Mouse (Mus musculus) lung, embryonic 16.5 days (tissue): ENCODE measurements around the gene Derl3. TPM values are rescaled to one million over a fixed set of nuclear protein-coding genes. Genes with fewer than 3 reads are reported as not detected.
A peak's percentile ranks its signal among the peaks of the same experiment; 100 is the strongest.

ENCODE experiments used
- ATAC-seq: fragments of 200-750 bp; cut with Nextera tagmentation; 2 replicates; pipeline ENCODE4 v1.8.0; 2017; ENCODE audit warnings: low read depth, mild to moderate bottlenecking, moderate library complexity
- H3K27ac ChIP-seq: fragments of 300-500 bp; sonication (generic); 2 replicates; pipeline ENCODE4 v1.5.1; 2014; ENCODE audit warnings: mild to moderate bottlenecking, control low read depth, low read length
- H3K27me3 ChIP-seq: fragments of 300-500 bp; sonication (generic); 2 replicates; pipeline ENCODE4 v1.6.1; 2014; ENCODE audit warnings: low read depth, low read length, mixed read lengths; ENCODE audit not compliant: control insufficient read depth, insufficient read depth
- H3K36me3 ChIP-seq: fragments of 300-500 bp; sonication (generic); 2 replicates; pipeline ENCODE4 v1.6.1; 2014; ENCODE audit warnings: low read length; ENCODE audit not compliant: control insufficient read depth, insufficient read depth
- H3K4me1 ChIP-seq: fragments of 300-500 bp; sonication (generic); replicated peaks from 2 replicates; pipeline ENCODE4 v1.6.1; 2014; ENCODE audit warnings: low read length, mixed read lengths; ENCODE audit not compliant: control insufficient read depth, insufficient read depth
- H3K4me2 ChIP-seq: fragments of 300-500 bp; sonication (generic); 2 replicates; pipeline ENCODE4 v1.6.1; 2014; ENCODE audit warnings: low read depth, low read length, control low read depth
- H3K4me3 ChIP-seq: fragments of 300-500 bp; sonication (generic); 2 replicates; pipeline ENCODE4 v1.5.1; 2014; ENCODE audit warnings: mild to moderate bottlenecking, low read length, control low read depth
- H3K9ac ChIP-seq: fragments of 300-500 bp; sonication (generic); 2 replicates; pipeline ENCODE4 v1.6.1; 2014; ENCODE audit warnings: low read length, control low read depth
- H3K9me3 ChIP-seq: fragments of 300-500 bp; sonication (generic); 2 replicates; pipeline ENCODE4 v1.6.1; 2016; ENCODE audit warnings: low read length; ENCODE audit not compliant: control insufficient read depth
- WGBS: fragments of 180-500 bp; shearing (Covaris S2); extraction: QIAGEN DNeasy Blood & Tissue Kit; methylation state at CpG from one replicate; pipeline ENCODE4 v1.1.7; 2014; 5-methylcytosine and 5-hydroxymethylcytosine counted together
- polyA plus RNA-seq: library from polyadenylated mRNA; unstranded; fragments of >200 nt; fragmentation: Nextera tagmentation; extraction: Ambion mirVana; gene quantifications from 2 replicates; pipeline ENCODE4 v1.2.1, GENCODE M21; 2015

Derl3 gene
- polyA plus RNA-seq, 1 experiment from 2014 or later = 2.3 TPM

- Histone ChIP-seq H3K4me3 (no peak overlapping the region), H3K27me3 (no peaks in the 10 kb centered on the region), H3K4me1 (peaks cover 21% of the 10 kb centered on the region), H3K9ac (no peak overlapping the region), H3K4me2 (no peak overlapping the region), H3K36me3 (peaks cover 6% of the 10 kb centered on the region), H3K9me3 (no peaks in the 10 kb centered on the region), H3K27ac (no peak overlapping the region)
- ATAC-seq = no peak
- whole genome bisulfite sequencing = 75% methylated on average over 5 of the region's 5 CpGs
Observed at GRCm38 (mm10) chr10:75861587-75861986, 31.6 kb upstream of the Derl3 start.

- peaks cover 7% of the 10 kb centered on the region for H3K4me1 ChIP-seq
- H3K27me3 ChIP-seq = no peaks in the 10 kb centered on the region
- peak overlapping the region; percentile 52; the same call in 1 of the 2 replicates for H3K9ac ChIP-seq
- no peaks in the 10 kb centered on the region for H3K9me3 ChIP-seq
- ATAC-seq = no peak
- H3K4me3 ChIP-seq = peak overlapping the region; percentile 46
- peak overlapping the region; percentile 74 for H3K4me2 ChIP-seq
- 35% methylated on average over 10 of the region's 10 CpGs for WGBS
- no peaks in the 10 kb centered on the region for H3K36me3 ChIP-seq
- H3K27ac ChIP-seq = no peak overlapping the region
Observed at GRCm38 (mm10) chr10:75872025-75872914, 20.9 kb upstream of the Derl3 start.

DNA sequence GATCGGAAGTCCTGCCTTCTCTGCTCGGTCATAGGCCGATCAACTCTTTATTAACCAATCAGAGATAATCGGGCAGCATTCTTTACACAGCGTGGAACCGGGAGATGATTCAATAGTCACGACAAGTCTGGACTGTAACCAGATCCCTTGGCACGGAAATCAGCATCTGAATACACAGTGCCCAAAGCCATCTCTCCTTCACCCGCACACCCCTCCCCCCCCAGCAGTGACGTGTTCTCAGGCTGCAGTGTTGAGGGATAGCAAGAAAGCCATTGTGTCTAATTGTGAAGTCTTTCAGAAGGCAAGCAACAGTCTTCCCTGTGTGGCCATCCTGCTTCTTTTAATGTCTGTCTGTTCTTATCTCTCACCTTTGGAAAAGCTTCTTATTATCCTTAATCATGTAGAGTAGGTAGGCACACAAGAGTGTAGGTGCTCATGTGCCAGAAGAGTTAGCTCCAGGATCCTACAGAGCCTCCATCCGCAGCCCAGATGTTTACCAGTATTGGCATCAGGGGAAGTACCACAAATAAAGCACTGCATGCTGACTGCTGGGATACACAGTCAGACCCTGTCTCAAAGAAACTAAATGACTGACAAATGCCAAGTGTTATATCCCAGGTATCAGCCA, 20.2 kb upstream of the Derl3 start:
- peak; percentile 98 for ATAC-seq
- H3K9me3 ChIP-seq = no peaks in the 10 kb centered on the region
- peak overlapping the region; percentile 46 for H3K4me3 ChIP-seq
- no peaks in the 10 kb centered on the region for H3K36me3 ChIP-seq
- H3K4me1 ChIP-seq = peaks cover 7% of the 10 kb centered on the region
- peak overlapping the region; percentile 60 for H3K9ac ChIP-seq
- 2% methylated on average over 11 of the region's 11 CpGs for WGBS
- H3K27ac ChIP-seq = 0 out of 2 replicates have a peak overlapping the region, but pooled peaks have one; percentile 12
- H3K4me2 ChIP-seq = peak overlapping the region; percentile 74
- H3K27me3 ChIP-seq = no peaks in the 10 kb centered on the region

DNA sequence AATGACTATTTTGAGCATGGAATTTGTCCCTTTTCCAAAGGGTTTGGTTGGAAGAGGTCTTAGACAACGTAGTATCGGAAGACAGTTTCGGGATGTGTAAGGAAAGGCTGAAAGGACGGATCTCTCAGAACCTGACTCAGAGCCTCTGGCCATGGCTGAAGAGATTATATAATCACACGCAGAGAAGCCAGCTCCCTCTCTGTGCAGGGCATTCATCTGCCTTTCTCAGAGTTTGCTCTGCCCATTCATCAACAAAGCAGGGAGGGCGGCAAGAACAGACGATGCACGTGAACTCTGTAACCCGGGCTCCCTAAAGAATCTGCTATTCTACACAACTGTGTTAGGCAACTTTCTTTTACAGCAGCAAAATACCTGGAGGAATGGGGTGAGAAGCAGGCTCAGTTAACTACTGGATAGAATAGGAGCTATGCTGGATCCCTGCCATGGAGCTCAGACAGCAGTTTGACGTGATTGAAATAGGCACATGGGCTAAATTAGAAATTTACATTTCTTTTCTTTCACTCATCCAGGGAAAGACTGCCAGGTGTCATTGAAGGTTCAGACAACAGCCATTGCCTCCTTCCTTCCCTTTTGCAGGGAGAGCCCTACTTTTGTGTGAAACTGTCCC, 19.6 kb upstream of the Derl3 start:
- H3K27me3 ChIP-seq = no peaks in the 10 kb centered on the region
- H3K4me3 ChIP-seq = peak overlapping the region; percentile 46; the same call in 1 of the 2 replicates
- peak overlapping the region; percentile 60; the same call in 1 of the 2 replicates for H3K9ac ChIP-seq
- H3K27ac ChIP-seq = no peak overlapping the region
- no peak for ATAC-seq
- no peaks in the 10 kb centered on the region for H3K36me3 ChIP-seq
- H3K4me1 ChIP-seq = peaks cover 7% of the 10 kb centered on the region
- peak overlapping the region; percentile 74 for H3K4me2 ChIP-seq
- H3K9me3 ChIP-seq = no peaks in the 10 kb centered on the region
- 31% methylated on average over 10 of the region's 10 CpGs for WGBS

DNA sequence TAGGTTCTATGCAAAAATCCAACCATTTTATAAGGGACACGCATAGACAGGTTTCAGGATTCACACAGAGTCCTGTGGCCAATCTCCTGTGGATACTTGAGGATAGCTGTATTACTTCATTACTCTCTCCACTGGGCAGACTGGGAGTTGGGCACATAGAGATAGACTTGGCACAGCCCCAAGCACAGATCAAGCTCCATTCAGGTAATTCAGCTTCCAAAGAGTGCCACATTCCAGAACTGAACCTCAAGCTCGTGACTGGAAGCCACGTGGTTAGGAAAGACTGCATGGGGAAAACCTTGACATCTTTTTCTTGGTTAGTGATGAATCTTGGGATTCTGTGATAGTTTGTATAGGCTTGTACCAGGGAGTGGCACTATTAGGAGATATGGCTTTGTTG, 14.4 kb upstream of the Derl3 start:
- Histone ChIP-seq H3K4me2 (no peak overlapping the region), H3K27ac (no peak overlapping the region), H3K9me3 (no peaks in the 10 kb centered on the region), H3K27me3 (no peaks in the 10 kb centered on the region; the same call in 1 of the 2 replicates), H3K4me1 (peaks cover 7% of the 10 kb centered on the region), H3K36me3 (no peaks in the 10 kb centered on the region), H3K4me3 (no peak overlapping the region), H3K9ac (no peak overlapping the region)
- no peak for ATAC-seq
- 74% methylated on average over 3 of the region's 3 CpGs for WGBS

- Histone ChIP-seq H3K9ac (no peak overlapping the region), H3K9me3 (no peaks in the 10 kb centered on the region), H3K4me2 (no peak overlapping the region), H3K4me1 (peaks cover 7% of the 10 kb centered on the region), H3K36me3 (no peaks in the 10 kb centered on the region), H3K27me3 (no peaks in the 10 kb centered on the region; the same call in 1 of the 2 replicates), H3K27ac (no peak overlapping the region), H3K4me3 (no peak overlapping the region)
- no peak for ATAC-seq
- 89% methylated on average over 10 of the region's 10 CpGs for WGBS
Observed at GRCm38 (mm10) chr10:75880351-75880750, 12.9 kb upstream of the Derl3 start.

DNA sequence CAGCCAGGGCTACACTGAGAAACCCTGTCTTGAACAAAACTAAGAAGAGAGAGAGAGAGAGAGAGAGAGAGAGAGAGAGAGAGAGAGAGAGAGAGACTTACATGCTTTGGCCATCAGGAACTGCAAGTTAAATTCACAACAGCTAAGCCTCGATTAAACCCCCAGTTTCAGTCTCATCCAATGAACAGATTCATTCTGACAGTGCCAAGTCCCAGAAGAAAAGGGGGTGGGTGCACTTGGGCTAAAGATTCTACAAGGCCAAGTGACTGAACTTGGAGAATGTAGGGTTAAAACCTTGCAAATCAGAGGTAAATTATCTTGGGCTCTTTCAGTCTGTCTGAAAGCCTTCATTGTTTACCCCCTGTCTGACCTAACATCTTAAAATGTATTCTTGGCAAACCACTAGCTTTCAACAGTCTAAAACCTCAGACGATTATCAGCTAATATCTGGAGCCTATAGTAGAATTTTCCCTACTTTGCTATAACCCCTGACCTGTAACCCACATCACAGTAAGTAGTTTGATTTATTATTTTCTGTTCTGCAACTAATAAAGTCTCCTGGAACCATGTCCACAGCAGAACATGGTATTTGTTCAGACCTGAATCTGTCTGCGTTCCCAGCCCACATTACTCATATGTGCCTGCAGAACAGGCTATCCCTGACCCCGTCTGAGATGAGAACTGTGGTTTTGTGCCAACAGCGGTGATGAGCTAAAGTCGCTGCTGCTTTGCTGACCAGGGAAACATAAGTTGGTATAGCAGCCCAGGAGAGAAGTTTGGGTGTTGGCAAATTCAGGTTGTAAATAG, 12.2 kb upstream of the Derl3 start:
- H3K27ac ChIP-seq = no peak overlapping the region
- no peaks in the 10 kb centered on the region; the same call in 1 of the 2 replicates for H3K27me3 ChIP-seq
- no peaks in the 10 kb centered on the region for H3K36me3 ChIP-seq
- ATAC-seq = no peak
- no peak overlapping the region for H3K4me2 ChIP-seq
- 39% methylated on average over 6 of the region's 6 CpGs for WGBS
- no peak overlapping the region for H3K9ac ChIP-seq
- peaks cover 7% of the 10 kb centered on the region for H3K4me1 ChIP-seq
- no peak overlapping the region for H3K4me3 ChIP-seq
- H3K9me3 ChIP-seq = no peaks in the 10 kb centered on the region

GRCm38 (mm10) chr10:75881578-75882432, 11.4 kb upstream of the Derl3 start:
- ATAC-seq = no peak
- Histone ChIP-seq H3K27ac (no peak overlapping the region), H3K4me2 (no peak overlapping the region), H3K4me3 (no peak overlapping the region), H3K4me1 (peaks cover 7% of the 10 kb centered on the region), H3K36me3 (no peaks in the 10 kb centered on the region), H3K9ac (no peak overlapping the region), H3K27me3 (no peaks in the 10 kb centered on the region; the same call in 1 of the 2 replicates), H3K9me3 (no peaks in the 10 kb centered on the region)
- WGBS = 22% methylated on average over 20 of the region's 20 CpGs
